Mouse (Mus musculus) hindlimb bud, embryonic 11.5 days (tissue): ENCODE measurements around the gene Moxd2.

ENCODE experiments used
- DNase-seq: peaks from one replicate; pipeline ENCODE4 v3.0.0-alpha.2; 2012; ENCODE audit warnings: low read depth, low spot score; ENCODE audit errors: extremely low spot score

The Moxd2 gene

DNA sequence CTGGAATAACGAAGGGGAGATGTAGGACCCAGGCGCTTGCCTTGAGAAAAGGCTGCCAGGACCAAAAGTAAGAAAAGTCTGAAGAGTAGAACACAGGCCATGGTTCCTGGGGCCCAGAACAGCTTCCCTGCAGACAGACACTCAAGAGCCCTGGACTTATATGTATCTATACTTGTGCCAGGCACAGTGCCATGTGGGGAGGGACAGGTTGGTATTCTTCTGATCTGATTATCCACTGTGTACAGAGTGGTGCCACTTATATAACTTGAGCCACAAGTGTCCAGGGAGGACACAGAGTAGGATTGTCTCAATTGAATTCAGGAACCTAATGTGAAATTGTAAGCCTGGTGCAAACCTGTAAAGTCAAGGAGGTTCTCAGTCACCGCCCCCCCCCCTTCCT is at the start of gene Moxd2:
Gene Moxd2 (minus strand): TSS at position 101 of the 400 bp plus-strand sequence.
- no peak for DNase-seq

DNA sequence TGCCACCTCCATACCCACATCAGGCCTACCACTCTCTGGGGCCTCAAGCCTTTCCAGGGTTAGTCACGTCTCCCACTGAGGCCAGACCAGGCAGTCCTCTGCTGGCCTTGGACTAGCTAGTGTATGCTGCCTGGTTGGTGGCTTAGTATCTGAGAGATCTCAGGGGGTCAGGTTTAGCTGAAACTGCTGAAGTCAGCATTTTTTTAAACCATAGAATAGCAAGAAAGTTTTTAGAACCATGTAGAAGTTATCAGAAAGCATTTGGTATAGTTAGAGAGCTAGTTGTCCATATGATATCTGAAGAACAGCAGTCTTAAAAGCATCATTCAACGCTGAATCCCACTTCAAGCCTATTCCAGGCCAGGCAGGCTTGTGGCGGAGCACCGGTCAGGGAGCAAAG is 32.7 kb upstream of the Moxd2 start:
- no peak for DNase-seq

GRCm38 (mm10) chr6:40900287-40900686 is 13.0 kb upstream of the Moxd2 start, which contains the start of gene Prss58:
TSS of gene Prss58 (minus strand) at chr6:40900387.
- DNase-seq: no peak

- no peak for DNase-seq
These were observed 7.4 kb upstream of the Moxd2 start for GRCm38 (mm10) chr6:40894716-40895115.

- no peak for DNase-seq
These were observed 6.3 kb upstream of the Moxd2 start for GRCm38 (mm10) chr6:40893577-40893976.

- DNase-seq: no peak
These were observed 4.5 kb upstream of the Moxd2 start for GRCm38 (mm10) chr6:40891754-40892153.

- no peak for DNase-seq
These were observed 3.7 kb upstream of the Moxd2 start for GRCm38 (mm10) chr6:40890973-40891372.

GRCm38 (mm10) chr6:40845283-40845682 is 42.0 kb downstream of the Moxd2 start:
- no peak for DNase-seq
